Mouse (Mus musculus): ENCODE results near the gene Zranb1. TPM values are rescaled to one million over a fixed set of nuclear protein-coding genes. Genes with fewer than 3 reads are reported as not detected.

Zranb1 gene
- total RNA-seq, 2 experiments from 2014 or later: 35.0 to 36.1 TPM

Other genes starting within 250 kb of the Zranb1 start
- 10 to 100 TPM; 29.6 to 38.3 TPM for gene Fam53b, start 117.3 kb upstream of the Zranb1 start, total RNA-seq (2021)
- gene Eef1akmt2, start 78.5 kb upstream of the Zranb1 start, total RNA-seq (2021): 10 to 100 TPM; 17.3 to 19.7 TPM
- 10 to 100 TPM; 24.5 to 24.7 TPM for gene Abraxas2, start 71.9 kb upstream of the Zranb1 start, total RNA-seq (2021)
- gene Fgfr2, start 192.2 kb downstream of the Zranb1 start, total RNA-seq (2021): 10 to 100 TPM; 10.2 to 10.6 TPM
- 10 to 100 TPM; 56.0 to 65.3 TPM for gene Ctbp2, start 193.2 kb downstream of the Zranb1 start, total RNA-seq (2021)

Measured in heart, postnatal 4 days (tissue).